Mouse (Mus musculus): ENCODE results near the gene Lurap1l. TPM values are rescaled to one million over a fixed set of nuclear protein-coding genes. Genes with fewer than 3 reads are reported as not detected.

Gene Lurap1l
- polyA plus RNA-seq, 1 experiment from 2014 or later, result 23.1 TPM

GRCm38 (mm10) chr4:80872847-80873644, 37.4 kb upstream of the Lurap1l start:
- peak; percentile 74 for TF ChIP-seq CTCF (IDR thresholded peaks at IDR 0.05; ENCODE audit: low read depth)
- Histone ChIP-seq H3K4me3 (ENCODE audit: low read depth, low read length) (no peak overlapping the region), H3K27ac (ENCODE audit: low read depth, low read length) (no peak overlapping the region), H3K27me3 (replicated peaks; ENCODE audit: control insufficient read depth, insufficient read depth, low read length) (no peaks in the 10 kb centered on the region), H3K4me2 (replicated peaks; ENCODE audit: low read depth) (no peak overlapping the region), H3K36me3 (ENCODE audit: control insufficient read depth, insufficient read depth) (no peaks in the 10 kb centered on the region), H3K4me1 (replicated peaks; ENCODE audit: control insufficient read depth, insufficient read depth, low read length) (peaks cover 3% of the 10 kb centered on the region; the same call in 1 of the 2 replicates), H3K9ac (ENCODE audit: low read depth, low read length) (no peak overlapping the region), H3K9me3 (ENCODE audit: control insufficient read depth) (no peaks in the 10 kb centered on the region)
- 35% methylated on average over 6 of the region's 6 CpGs for WGBS
- peak; percentile 26; the same call in 1 of the 2 replicates for ATAC-seq

GRCm38 (mm10) chr4:80874121-80874859, 36.2 kb upstream of the Lurap1l start:
- H3K27me3 ChIP-seq (replicated peaks; ENCODE audit: control insufficient read depth, insufficient read depth, low read length), result no peaks in the 10 kb centered on the region
- 31% methylated on average over 5 of the region's 5 CpGs for WGBS
- ATAC-seq, result peak; percentile 90
- H3K9ac ChIP-seq (ENCODE audit: low read depth, low read length), result no peak overlapping the region
- H3K36me3 ChIP-seq (ENCODE audit: control insufficient read depth, insufficient read depth), result no peaks in the 10 kb centered on the region
- H3K4me2 ChIP-seq (replicated peaks; ENCODE audit: low read depth), result no peak overlapping the region; the same call in 1 of the 2 replicates
- H3K4me1 ChIP-seq (replicated peaks; ENCODE audit: control insufficient read depth, insufficient read depth, low read length), result peaks cover 3% of the 10 kb centered on the region; the same call in 1 of the 2 replicates
- TF ChIP-seq CTCF (IDR thresholded peaks at IDR 0.05; ENCODE audit: low read depth), result no peak
- H3K4me3 ChIP-seq (ENCODE audit: low read depth, low read length), result no peak overlapping the region
- no peak overlapping the region for H3K27ac ChIP-seq (ENCODE audit: low read depth, low read length)
- H3K9me3 ChIP-seq (ENCODE audit: control insufficient read depth), result no peaks in the 10 kb centered on the region

GRCm38 (mm10) chr4:80875055-80875454, 35.4 kb upstream of the Lurap1l start:
- no peak for TF ChIP-seq CTCF (IDR thresholded peaks at IDR 0.05; ENCODE audit: low read depth)
- Histone ChIP-seq H3K4me3 (ENCODE audit: low read depth, low read length) (no peak overlapping the region), H3K36me3 (ENCODE audit: control insufficient read depth, insufficient read depth) (no peaks in the 10 kb centered on the region), H3K9ac (ENCODE audit: low read depth, low read length) (no peak overlapping the region), H3K4me1 (replicated peaks; ENCODE audit: control insufficient read depth, insufficient read depth, low read length) (peaks cover 3% of the 10 kb centered on the region; the same call in 1 of the 2 replicates), H3K27ac (ENCODE audit: low read depth, low read length) (no peak overlapping the region), H3K27me3 (replicated peaks; ENCODE audit: control insufficient read depth, insufficient read depth, low read length) (no peaks in the 10 kb centered on the region), H3K4me2 (replicated peaks; ENCODE audit: low read depth) (no peak overlapping the region), H3K9me3 (ENCODE audit: control insufficient read depth) (no peaks in the 10 kb centered on the region)
- WGBS, result 55% methylated on average over 4 of the region's 4 CpGs
- no peak for ATAC-seq

GRCm38 (mm10) chr4:80881996-80882599, 28.3 kb upstream of the Lurap1l start:
- no peak overlapping the region for H3K27ac ChIP-seq (ENCODE audit: low read depth, low read length)
- H3K27me3 ChIP-seq (replicated peaks; ENCODE audit: control insufficient read depth, insufficient read depth, low read length), result no peaks in the 10 kb centered on the region
- H3K4me1 ChIP-seq (replicated peaks; ENCODE audit: control insufficient read depth, insufficient read depth, low read length), result no peaks in the 10 kb centered on the region
- no peaks in the 10 kb centered on the region for H3K9me3 ChIP-seq (ENCODE audit: control insufficient read depth)
- H3K4me2 ChIP-seq (replicated peaks; ENCODE audit: low read depth), result no peak overlapping the region
- TF ChIP-seq CTCF (IDR thresholded peaks at IDR 0.05; ENCODE audit: low read depth), result no peak
- no peaks in the 10 kb centered on the region for H3K36me3 ChIP-seq (ENCODE audit: control insufficient read depth, insufficient read depth)
- H3K9ac ChIP-seq (ENCODE audit: low read depth, low read length), result no peak overlapping the region
- 33% methylated on average over 1 of the region's 1 CpGs for WGBS
- no peak overlapping the region for H3K4me3 ChIP-seq (ENCODE audit: low read depth, low read length)
- ATAC-seq, result peak; percentile 91

GRCm38 (mm10) chr4:80886631-80887030, 23.8 kb upstream of the Lurap1l start:
- no peak for ATAC-seq
- H3K9ac ChIP-seq (ENCODE audit: low read depth, low read length), result no peak overlapping the region
- H3K4me2 ChIP-seq (replicated peaks; ENCODE audit: low read depth), result no peak overlapping the region
- no peak overlapping the region for H3K4me3 ChIP-seq (ENCODE audit: low read depth, low read length)
- no peaks in the 10 kb centered on the region for H3K36me3 ChIP-seq (ENCODE audit: control insufficient read depth, insufficient read depth)
- TF ChIP-seq CTCF (IDR thresholded peaks at IDR 0.05; ENCODE audit: low read depth), result no peak
- H3K4me1 ChIP-seq (replicated peaks; ENCODE audit: control insufficient read depth, insufficient read depth, low read length), result no peaks in the 10 kb centered on the region
- H3K9me3 ChIP-seq (ENCODE audit: control insufficient read depth), result no peaks in the 10 kb centered on the region
- H3K27me3 ChIP-seq (replicated peaks; ENCODE audit: control insufficient read depth, insufficient read depth, low read length), result no peaks in the 10 kb centered on the region
- WGBS, result 74% methylated on average over 4 of the region's 4 CpGs
- no peak overlapping the region for H3K27ac ChIP-seq (ENCODE audit: low read depth, low read length)

- no peak for TF ChIP-seq CTCF (IDR thresholded peaks at IDR 0.05; ENCODE audit: low read depth)
- Histone ChIP-seq H3K27me3 (replicated peaks; ENCODE audit: control insufficient read depth, insufficient read depth, low read length) (no peaks in the 10 kb centered on the region), H3K36me3 (ENCODE audit: control insufficient read depth, insufficient read depth) (no peaks in the 10 kb centered on the region), H3K9ac (ENCODE audit: low read depth, low read length) (no peak overlapping the region), H3K27ac (ENCODE audit: low read depth, low read length) (no peak overlapping the region), H3K9me3 (ENCODE audit: control insufficient read depth) (no peaks in the 10 kb centered on the region), H3K4me1 (replicated peaks; ENCODE audit: control insufficient read depth, insufficient read depth, low read length) (no peaks in the 10 kb centered on the region), H3K4me2 (replicated peaks; ENCODE audit: low read depth) (no peak overlapping the region), H3K4me3 (ENCODE audit: low read depth, low read length) (no peak overlapping the region)
- peak; percentile 68 for ATAC-seq
- WGBS, result 80% methylated on average over 6 of the region's 6 CpGs
Measured at GRCm38 (mm10) chr4:80891004-80891403, 19.4 kb upstream of the Lurap1l start.

Data from intestine, postnatal 0 days (tissue).